Mouse (Mus musculus) heart, adult 2 months (tissue): ENCODE results near the gene Adam15. TPM values are rescaled to one million over a fixed set of nuclear protein-coding genes. Genes with fewer than 3 reads are reported as not detected.

Source experiments
- DNase-seq, 2 experiments: peaks; one replicate each; pipeline ENCODE4 v3.0.0; 2021
- H3K27ac ChIP-seq: fragments of 200-600 bp; 2 replicates; pipeline ENCODE4 v1.8.1; 2022
- H3K27me3 ChIP-seq: fragments of 200-500 bp; 2 replicates; pipeline ENCODE4 v1.6.1; 2012; ENCODE audit warnings: mild to moderate bottlenecking, low read length, inconsistent platforms, mixed read lengths; ENCODE audit not compliant: control insufficient read depth, insufficient read depth
- H3K36me3 ChIP-seq: fragments of 200-500 bp; 2 replicates; pipeline ENCODE4 v1.6.1; 2012; ENCODE audit warnings: low read length, inconsistent platforms; ENCODE audit not compliant: control insufficient read depth, insufficient read depth
- H3K4me1 ChIP-seq: fragments of 200-500 bp; 2 replicates; pipeline ENCODE4 v1.6.1; 2011; ENCODE audit warnings: low read length; ENCODE audit not compliant: control insufficient read depth, insufficient read depth
- H3K4me3 ChIP-seq: fragments of 200-600 bp; 2 replicates; pipeline ENCODE4 v1.8.1; 2022
- H3K79me2 ChIP-seq: fragments of 200-500 bp; replicated peaks from 2 replicates; pipeline ENCODE4 v1.6.1; 2012; ENCODE audit warnings: mild to moderate bottlenecking, inconsistent platforms, low read length, moderate library complexity, mixed read lengths; ENCODE audit not compliant: control insufficient read depth, insufficient read depth
- H3K9ac ChIP-seq: fragments of 200-500 bp; 2 replicates; pipeline ENCODE4 v1.6.1; 2012; ENCODE audit warnings: low read depth, mild to moderate bottlenecking, control low read depth, inconsistent platforms, low read length, mixed read lengths
- CTCF ChIP-seq: fragments of 200-600 bp; IDR thresholded peaks from 2 replicates; pipeline ENCODE4 v1.8.1; 2022; ENCODE audit warnings: antibody characterized with exemption, mild to moderate bottlenecking, moderate library complexity
- EP300 ChIP-seq: fragments of 200-500 bp; IDR thresholded peaks from 2 replicates; pipeline ENCODE4 v1.6.1; 2011; ENCODE audit warnings: low read depth, low read length, control low read depth; ENCODE audit not compliant: insufficient read depth
- POLR2A ChIP-seq: fragments of 200-500 bp; IDR thresholded peaks from 2 replicates; pipeline ENCODE4 v1.6.1; 2011; ENCODE audit warnings: mild to moderate bottlenecking, low read depth, low read length, control low read depth; ENCODE audit not compliant: insufficient read depth
- WGBS: fragments of 180-500 bp; shearing (Covaris S2); methylation state at CpG from one replicate; pipeline ENCODE4 v1.1.7; 2018; 5-methylcytosine and 5-hydroxymethylcytosine counted together
- intact Hi-C: fragments of 180-260 bp; cut with DNase I; formaldehyde crosslinking; loops from one replicate; pipeline ENCODE4 v1.15.1; 2025
- polyA plus RNA-seq: library from polyadenylated mRNA; depleted of rRNA; stranded (reverse); fragments of >200 nt; gene quantifications from 2 replicates; pipeline ENCODE4 v1.2.3, GENCODE M21; 2012
- total RNA-seq, 2 experiments: library from RNA; stranded (reverse); gene quantifications; 2 replicates each; pipeline ENCODE4 v1.2.3; 2021

The Adam15 gene
- total and polyA plus RNA-seq, 3 experiments, result 56.8 to 95.7 (median 59.2) TPM

DNA sequence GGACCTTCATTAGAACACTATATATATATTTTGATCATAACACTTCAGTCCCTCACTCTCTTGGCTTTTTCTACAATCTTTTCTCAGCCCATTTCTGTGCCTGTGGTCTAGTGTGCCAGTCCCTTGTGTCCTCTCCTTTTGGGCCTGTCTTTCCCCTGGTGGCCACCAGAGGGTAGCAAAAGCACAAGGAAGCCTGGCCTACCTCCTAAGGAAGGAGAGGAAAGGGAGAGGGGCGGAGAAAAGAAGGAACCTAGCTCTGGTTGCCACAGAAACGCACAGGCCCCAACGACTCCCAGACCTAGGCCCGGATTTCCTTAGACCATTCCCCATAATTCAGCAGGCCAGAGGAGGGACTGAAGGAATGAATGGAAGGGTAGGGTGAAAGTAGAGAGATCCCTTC is 33.0 kb downstream of the Adam15 start:
- no peaks in the 10 kb centered on the region for H3K36me3 ChIP-seq
- H3K9ac ChIP-seq, result no peak overlapping the region
- intact Hi-C loops, result loop anchor here (1.0 to 5.0 kb wide), 4 partner anchors 22 to 540 kb away; partner anchors contain the start of gene Efna4
- TF ChIP-seq CTCF, result no peak; the same call in 1 of the 2 replicates
- TF ChIP-seq EP300, result peak; percentile 93
- peaks cover 8% of the 10 kb centered on the region for H3K4me1 ChIP-seq
- no peaks in the 10 kb centered on the region for H3K79me2 ChIP-seq
- WGBS, result 0% methylated on average over 4 of the region's 4 CpGs
- no peak overlapping the region for H3K27ac ChIP-seq
- no peak overlapping the region for H3K4me3 ChIP-seq
- DNase-seq, result peak; percentile 85 to 88
- peaks cover 27% of the 10 kb centered on the region for H3K27me3 ChIP-seq

GRCm38 (mm10) chr3:89315930-89316831 is 33.6 kb downstream of the Adam15 start:
- H3K27me3 ChIP-seq, result peaks cover 20% of the 10 kb centered on the region
- peak overlapping the region; percentile 48; the same call in 1 of the 2 replicates for H3K9ac ChIP-seq
- DNase-seq, result no peak
- H3K27ac ChIP-seq, result no peak overlapping the region
- no peaks in the 10 kb centered on the region for H3K36me3 ChIP-seq
- intact Hi-C loops, result loop anchor here (2.0 to 5.0 kb wide), 3 partner anchors 23 to 541 kb away; partner anchors contain the start of gene Efna4
- no peak overlapping the region for H3K4me3 ChIP-seq
- 20% methylated on average over 40 of the region's 40 CpGs for WGBS
- H3K4me1 ChIP-seq, result peaks cover 7% of the 10 kb centered on the region
- H3K79me2 ChIP-seq, result no peaks in the 10 kb centered on the region
- TF ChIP-seq EP300, result no peak
- TF ChIP-seq POLR2A, result no peak
- TF ChIP-seq CTCF, result peak; percentile 41

GRCm38 (mm10) chr3:89315195-89315929 is 34.4 kb downstream of the Adam15 start:
- Histone ChIP-seq H3K9ac (peak overlapping the region; percentile 21; the same call in 1 of the 2 replicates), H3K79me2 (no peaks in the 10 kb centered on the region), H3K4me3 (peak overlapping the region; percentile 24; the same call in 1 of the 2 replicates), H3K27me3 (peaks cover 12% of the 10 kb centered on the region), H3K4me1 (peaks cover 4% of the 10 kb centered on the region), H3K36me3 (no peaks in the 10 kb centered on the region), H3K27ac (no peak overlapping the region)
- 0 out of 2 replicates have a peak, but pooled peaks have one; percentile 27 for TF ChIP-seq EP300
- TF ChIP-seq CTCF, result peak; percentile 91
- TF ChIP-seq POLR2A, result no peak
- WGBS, result 7% methylated on average over 26 of the region's 26 CpGs
- peak; percentile 75 to 87 for DNase-seq
- intact Hi-C loops, result loop anchor here (5.0 kb wide), 1 partner anchor 542 kb away; no protein-coding TSS in a partner anchor

DNA sequence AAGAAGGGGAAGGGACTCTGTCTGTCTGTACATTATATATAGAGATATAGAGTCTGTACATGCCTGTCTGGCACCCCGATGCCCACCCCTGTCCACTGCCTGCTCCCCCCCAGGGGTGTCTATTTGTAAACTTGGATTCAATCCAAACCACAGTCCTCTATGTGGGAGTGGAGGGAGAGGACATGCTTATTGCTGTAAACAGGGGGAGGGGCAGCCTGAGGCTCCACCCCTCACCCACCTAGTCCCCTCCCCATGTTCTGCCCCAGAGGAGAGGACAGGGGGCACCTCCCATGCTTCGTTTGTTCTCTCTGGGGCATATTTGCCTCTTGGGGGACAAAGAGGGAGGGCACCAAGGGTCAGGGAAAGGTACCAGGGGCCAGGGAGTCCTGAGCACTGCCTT is 35.0 kb downstream of the Adam15 start:
- no peaks in the 10 kb centered on the region for H3K36me3 ChIP-seq
- peaks cover 9% of the 10 kb centered on the region for H3K27me3 ChIP-seq
- no peaks in the 10 kb centered on the region for H3K79me2 ChIP-seq
- peaks cover 4% of the 10 kb centered on the region for H3K4me1 ChIP-seq
- no peak for DNase-seq
- no peak overlapping the region for H3K4me3 ChIP-seq
- intact Hi-C loops, result loop anchor here (5.0 kb wide), 1 partner anchor 543 kb away; no protein-coding TSS in a partner anchor
- H3K27ac ChIP-seq, result no peak overlapping the region
- 41% methylated on average over 2 of the region's 2 CpGs for WGBS
- no peak overlapping the region for H3K9ac ChIP-seq
- no peak for TF ChIP-seq EP300
- TF ChIP-seq CTCF, result no peak
- TF ChIP-seq POLR2A, result no peak

DNA sequence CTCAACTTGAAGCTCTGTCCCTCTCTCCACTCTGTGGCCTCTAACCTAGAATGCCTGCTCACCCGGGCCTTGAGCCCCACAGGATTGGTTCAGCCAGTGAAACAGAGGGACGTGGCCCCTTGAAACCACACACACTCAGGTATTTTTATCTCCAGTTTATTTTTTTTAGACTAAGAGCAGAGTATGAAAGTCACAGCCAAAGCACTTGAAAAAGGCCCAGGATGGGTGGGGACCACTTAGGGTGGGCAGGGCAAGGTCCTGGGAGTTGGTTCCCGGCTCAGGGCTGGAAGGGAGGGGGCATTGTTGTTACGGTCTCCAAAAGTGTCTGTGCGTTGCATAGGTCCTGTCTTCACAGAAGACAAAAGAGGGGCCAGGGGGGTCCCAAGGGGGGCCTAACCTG is 35.5 kb downstream of the Adam15 start:
- intact Hi-C loops, result no loop called here
- no peak for TF ChIP-seq EP300
- TF ChIP-seq CTCF, result no peak
- TF ChIP-seq POLR2A, result no peak
- H3K36me3 ChIP-seq, result no peaks in the 10 kb centered on the region
- no peaks in the 10 kb centered on the region for H3K79me2 ChIP-seq
- H3K9ac ChIP-seq, result no peak overlapping the region
- H3K27ac ChIP-seq, result no peak overlapping the region
- no peak overlapping the region for H3K4me3 ChIP-seq
- H3K27me3 ChIP-seq, result peaks cover 5% of the 10 kb centered on the region
- H3K4me1 ChIP-seq, result peaks cover 4% of the 10 kb centered on the region
- 53% methylated on average over 5 of the region's 5 CpGs for WGBS
- no peak for DNase-seq
